Mouse (Mus musculus) liver, embryonic 14.5 days (tissue): Measurements from ENCODE around the gene Chp1. TPM values are rescaled to one million over a fixed set of nuclear protein-coding genes. Genes with fewer than 3 reads are reported as not detected.
"Not testable (repeated sequence)": the region's sequence is repeated elsewhere in the genome, so short reads cannot be mapped to it uniquely, and the experiment has no call there.

Experiments
- ATAC-seq: fragments of 200-750 bp; cut with Nextera tagmentation; 2 replicates; pipeline ENCODE4 v1.8.0; 2017; ENCODE audit warnings: moderate number of reproducible peaks, mild to moderate bottlenecking, moderate library complexity; ENCODE audit not compliant: insufficient read depth
- DNase-seq, 3 experiments: peaks; one replicate each; pipeline ENCODE4 v3.0.0-alpha.2; 2012 to 2013; ENCODE audit warnings: low read depth in 3 of 3, low spot score in 3 of 3
- H3K27ac ChIP-seq: fragments of 300-500 bp; sonication (generic); 2 replicates; pipeline ENCODE4 v1.5.1; 2014; ENCODE audit warnings: moderate library complexity, mild to moderate bottlenecking, control low read depth, inconsistent platforms
- H3K27me3 ChIP-seq: fragments of 300-500 bp; sonication (generic); 2 replicates; pipeline ENCODE4 v1.6.1; 2014; ENCODE audit warnings: mild to moderate bottlenecking, low read length, moderate library complexity; ENCODE audit not compliant: control insufficient read depth, insufficient read depth
- H3K36me3 ChIP-seq: fragments of 300-500 bp; sonication (generic); replicated peaks from 2 replicates; pipeline ENCODE4 v1.6.1; 2014; ENCODE audit warnings: low read depth; ENCODE audit not compliant: control insufficient read depth, insufficient read depth
- H3K4me1 ChIP-seq, 2 experiments: fragments of 200-500 bp in 1 of 2; fragments of 300-500 bp in 1 of 2; sonication (generic) in 1 of 2; replicated peaks; 2 replicates each; pipeline ENCODE4 v1.6.1; 2012 to 2014; ENCODE audit warnings: antibody characterized with exemption in 1 of 2, inconsistent platforms in 1 of 2, low read length in 1 of 2; ENCODE audit not compliant: control insufficient read depth in 2 of 2, insufficient read depth in 2 of 2
- H3K4me2 ChIP-seq: fragments of 300-500 bp; sonication (generic); 2 replicates; pipeline ENCODE4 v1.6.1; 2014; ENCODE audit warnings: low read depth, mild to moderate bottlenecking, control low read depth, moderate library complexity
- H3K4me3 ChIP-seq, 2 experiments: fragments of 200-500 bp in 1 of 2; fragments of 300-500 bp in 1 of 2; sonication (generic) in 1 of 2; 2 replicates each; pipeline ENCODE4 v1.5.1; 2012 to 2014; ENCODE audit warnings: low read depth in 2 of 2, low read length in 2 of 2, mild to moderate bottlenecking in 2 of 2, control low read depth in 1 of 2, inconsistent platforms in 1 of 2, moderate library complexity in 1 of 2; ENCODE audit not compliant: insufficient read depth in 1 of 2
- H3K9ac ChIP-seq: fragments of 300-500 bp; sonication (generic); replicated peaks from 2 replicates; pipeline ENCODE4 v1.6.1; 2014; ENCODE audit warnings: mild to moderate bottlenecking, control low read depth, moderate library complexity
- H3K9me3 ChIP-seq: fragments of 300-500 bp; sonication (generic); 2 replicates; pipeline ENCODE4 v1.6.1; 2016; ENCODE audit warnings: low read length, mixed read lengths; ENCODE audit not compliant: control insufficient read depth
- CTCF ChIP-seq: IDR thresholded peaks from 2 replicates; pipeline ENCODE4 v1.5.1; 2016; ENCODE audit warnings: antibody characterized with exemption, low read depth, control low read depth
- EP300 ChIP-seq: IDR thresholded peaks from 2 replicates; pipeline ENCODE4 v1.6.1; 2016; ENCODE audit warnings: antibody characterized with exemption, low read depth
- WGBS: fragments of 180-500 bp; shearing (Covaris S2); extraction: QIAGEN DNeasy Blood & Tissue Kit; methylation state at CpG from one replicate; pipeline ENCODE4 v1.1.7; 2014; ENCODE audit not compliant: insufficient replicate concordance; 5-methylcytosine and 5-hydroxymethylcytosine counted together
- polyA plus RNA-seq, 2 experiments: library from polyadenylated mRNA; depleted of rRNA in 1 of 2; stranded (reverse) in 1 of 2; unstranded in 1 of 2; fragments of >200 nt; fragmentation: Nextera tagmentation in 1 of 2; extraction: Ambion mirVana in 1 of 2; gene quantifications; 2 replicates each; pipeline versions ENCODE4 v1.2.1 to v1.2.3; 2012 to 2014

The Chp1 gene
- 28.1 and 31.3 TPM in 2 replicates for polyA plus RNA-seq (2012; rRNA removed)
- 47.5 and 49.3 TPM in 2 replicates for polyA plus RNA-seq (2014; fragmentation: Nextera tagmentation; extraction: Ambion mirVana)

GRCm38 (mm10) chr2:119547522-119548370 lies at the start of gene Chp1, which contains the start of gene Exd1:
Gene Chp1, plus strand, starts transcription at chr2:119547697.
Gene Exd1, minus strand, starts transcription at chr2:119547627.
- Histone ChIP-seq H3K36me3 (no peaks in the 10 kb centered on the region), H3K27ac (peak within 1 kb of the TSS; percentile 87), H3K9me3 (no peaks in the 10 kb centered on the region), H3K27me3 (no peaks in the 10 kb centered on the region), H3K4me3 (peak within 1 kb of the TSS; percentile 78 to 86), H3K9ac (peak within 1 kb of the TSS; percentile 88), H3K4me1 (peaks cover 14 to 16% of the 10 kb centered on the region in 2 experiments), H3K4me2 (peak within 1 kb of the TSS; percentile 84)
- ATAC-seq: peak; percentile 95
- DNase-seq: peak; percentile 95 to 98 (median 97)
- WGBS: under 1% methylated on average over 57 of the region's 57 CpGs
- TF ChIP-seq CTCF (0 out of 2 replicates have a peak, but pooled peaks have one; percentile 4), EP300 (no peak)

DNA sequence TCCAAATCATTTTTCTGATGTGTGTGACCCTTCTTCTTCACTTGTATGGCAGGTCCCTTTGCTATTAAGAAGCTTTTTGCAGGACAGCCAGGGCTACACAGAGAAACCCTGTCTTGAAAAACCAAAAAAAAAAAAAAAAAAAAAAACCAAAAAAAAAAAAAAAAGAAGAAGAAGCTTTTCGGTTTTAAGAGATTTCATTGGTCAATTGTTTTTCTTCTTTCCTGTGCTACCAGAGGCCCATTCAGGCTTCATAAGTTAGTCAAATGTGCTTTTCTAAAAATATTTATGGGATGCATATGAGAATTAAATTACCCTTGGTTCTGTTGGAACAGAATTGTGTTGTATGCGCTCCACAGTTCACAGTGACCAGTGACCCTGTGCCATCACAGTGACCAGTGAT lies 48.6 kb upstream of the Chp1 start:
- no peak for TF ChIP-seq EP300
- no peak for TF ChIP-seq CTCF
- 68% methylated on average over 2 of the region's 2 CpGs for WGBS
- Histone ChIP-seq H3K4me3 (no peak overlapping the region), H3K27me3 (no peaks in the 10 kb centered on the region), H3K4me1 (no peaks in the 10 kb centered on the region), H3K9me3 (no peaks in the 10 kb centered on the region), H3K27ac (no peak overlapping the region), H3K9ac (no peak overlapping the region), H3K4me2 (no peak overlapping the region), H3K36me3 (no peaks in the 10 kb centered on the region)
- ATAC-seq (no peak), DNase-seq (no peak)

DNA sequence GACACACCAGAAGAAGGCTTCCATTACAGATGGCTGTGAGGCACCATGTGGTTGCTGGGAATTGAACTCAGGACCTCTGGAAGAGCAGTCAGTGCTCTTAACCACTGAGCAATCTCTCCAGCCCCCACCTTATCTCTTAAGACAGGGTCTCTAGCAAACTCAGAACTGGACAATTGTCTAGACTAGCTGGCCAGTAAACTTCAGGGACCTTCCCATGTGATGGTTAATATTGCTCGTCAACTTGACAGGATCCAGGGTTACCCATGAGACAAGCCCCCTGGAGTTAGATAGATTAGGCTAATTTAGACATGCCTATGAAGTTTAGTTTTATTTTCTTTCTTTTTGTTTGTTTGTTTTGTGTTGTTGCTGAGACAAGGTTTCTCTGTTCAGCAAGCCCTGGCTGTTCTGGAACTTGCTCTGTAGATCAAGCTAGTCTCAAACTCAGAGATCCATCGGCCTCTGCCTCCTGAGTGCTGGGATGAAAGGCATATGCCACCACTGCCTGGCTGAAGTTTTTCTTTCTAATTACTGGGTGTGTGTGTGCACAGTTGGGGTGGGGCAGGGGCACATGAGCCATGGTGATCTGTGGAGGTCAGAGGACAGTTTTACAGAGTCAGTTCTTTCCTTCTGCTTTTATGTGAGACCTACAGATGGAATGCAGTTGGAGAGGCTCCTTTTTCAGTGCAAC lies 46.4 kb upstream of the Chp1 start:
- WGBS: 68% methylated on average over 2 of the region's 2 CpGs
- TF ChIP-seq CTCF (no peak), EP300 (no peak)
- no peak overlapping the region for H3K4me3 ChIP-seq
- H3K9ac ChIP-seq: no peak overlapping the region
- no peaks in the 10 kb centered on the region for H3K36me3 ChIP-seq
- H3K4me2 ChIP-seq: no peak overlapping the region
- H3K4me1 ChIP-seq: no peaks in the 10 kb centered on the region
- DNase-seq: no peak
- H3K27ac ChIP-seq: no peak overlapping the region
- H3K27me3 ChIP-seq: no peaks in the 10 kb centered on the region
- no peaks in the 10 kb centered on the region for H3K9me3 ChIP-seq
- no peak for ATAC-seq

- ATAC-seq (no peak), DNase-seq (no peak)
- no peak overlapping the region for H3K27ac ChIP-seq
- H3K4me2 ChIP-seq: no peak overlapping the region
- H3K36me3 ChIP-seq: no peaks in the 10 kb centered on the region
- H3K4me1 ChIP-seq: no peaks in the 10 kb centered on the region
- H3K4me3 ChIP-seq: no peak overlapping the region
- no peak for TF ChIP-seq EP300
- TF ChIP-seq CTCF: peak; percentile 46
- no peak overlapping the region for H3K9ac ChIP-seq
- H3K27me3 ChIP-seq: no peaks in the 10 kb centered on the region
- no peaks in the 10 kb centered on the region for H3K9me3 ChIP-seq
These were observed 40.4 kb upstream of the Chp1 start for GRCm38 (mm10) chr2:119507108-119507507.

DNA sequence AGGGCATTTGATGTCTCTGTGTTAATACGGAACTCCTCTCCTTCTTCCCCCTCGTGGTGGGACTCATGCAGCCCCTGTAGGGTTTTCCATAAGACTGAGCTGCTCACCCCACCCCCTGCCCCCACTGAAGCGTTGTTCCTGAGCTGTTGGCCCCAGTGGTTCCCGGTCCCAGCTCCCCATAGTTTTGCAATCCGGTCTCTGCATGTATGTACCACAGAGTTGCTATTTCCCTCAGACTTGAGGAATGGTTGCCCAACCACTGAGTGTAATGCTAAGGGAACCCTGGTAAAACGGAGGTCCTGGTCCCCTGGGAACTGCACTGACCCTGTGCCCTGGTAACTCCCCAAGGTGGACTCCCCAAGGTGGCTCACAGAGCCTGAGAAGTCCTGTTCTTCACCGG lies 39.0 kb upstream of the Chp1 start:
- H3K9ac ChIP-seq, DNase-seq, H3K4me2 ChIP-seq, H3K27ac ChIP-seq, H3K36me3 ChIP-seq, ATAC-seq, H3K4me1 ChIP-seq, H3K9me3 ChIP-seq, H3K4me3 ChIP-seq, H3K27me3 ChIP-seq: not testable (repeated sequence)
- WGBS: 60% methylated on average over 7 of the region's 7 CpGs
